Mouse (Mus musculus) midbrain, postnatal 0 days (tissue): ENCODE measurements at regions not wholly inside any gene's neighbourhood (a gene's known extent, or its start where the extent isn't known, plus 50 kb on each side); places are given as distances from the start of the nearest gene placed in this dataset.

Source experiments
- ATAC-seq: fragments of 200-750 bp; cut with Nextera tagmentation; 2 replicates; pipeline ENCODE4 v1.8.0; 2017; ENCODE audit warnings: moderate number of reproducible peaks, mild to moderate bottlenecking, moderate TSS enrichment, moderate library complexity; ENCODE audit not compliant: low FRiP score
- DNase-seq: peaks from one replicate; pipeline ENCODE4 v3.0.0-alpha.2; 2015; ENCODE audit warnings: low spot score
- H3K27ac ChIP-seq: fragments of 300-500 bp; sonication (generic); 2 replicates; pipeline ENCODE4 v1.5.1; 2014; ENCODE audit warnings: low read depth, mild to moderate bottlenecking, low read length, mixed read lengths
- H3K27me3 ChIP-seq: fragments of 300-500 bp; sonication (generic); 2 replicates; pipeline ENCODE4 v1.6.1; 2014; ENCODE audit warnings: low read length, control low read depth, mixed read lengths; ENCODE audit not compliant: insufficient read depth
- H3K36me3 ChIP-seq: fragments of 300-500 bp; sonication (generic); 2 replicates; pipeline ENCODE4 v1.6.1; 2014; ENCODE audit warnings: low read length, control low read depth, mixed read lengths; ENCODE audit not compliant: insufficient read depth
- H3K4me1 ChIP-seq: fragments of 300-500 bp; sonication (generic); 2 replicates; pipeline ENCODE4 v1.6.1; 2014; ENCODE audit warnings: mild to moderate bottlenecking, control low read depth, antibody characterized with exemption, low read length, mixed read lengths; ENCODE audit not compliant: insufficient read depth
- H3K4me2 ChIP-seq: fragments of 300-500 bp; sonication (generic); 2 replicates; pipeline ENCODE4 v1.6.1; 2014; ENCODE audit warnings: low read depth, mild to moderate bottlenecking, low read length, mixed read lengths; ENCODE audit not compliant: poor library complexity, severe bottlenecking
- H3K4me3 ChIP-seq: fragments of 300-500 bp; sonication (generic); 2 replicates; pipeline ENCODE4 v1.5.1; 2014; ENCODE audit warnings: low read depth, mild to moderate bottlenecking, low read length, moderate library complexity
- H3K9ac ChIP-seq: fragments of 300-500 bp; sonication (generic); replicated peaks from 2 replicates; pipeline ENCODE4 v1.6.1; 2014; ENCODE audit warnings: mild to moderate bottlenecking, low read length, moderate library complexity, mixed read lengths; ENCODE audit not compliant: poor library complexity, severe bottlenecking
- H3K9me3 ChIP-seq: fragments of 300-500 bp; sonication (generic); 2 replicates; pipeline ENCODE4 v1.6.1; 2016; ENCODE audit warnings: low read length, control low read depth
- CTCF ChIP-seq: IDR thresholded peaks from 2 replicates; pipeline ENCODE4 v1.5.1; 2016; ENCODE audit warnings: antibody characterized with exemption, mild to moderate bottlenecking
- WGBS: fragments of 180-500 bp; shearing (Covaris S2); extraction: QIAGEN DNeasy Blood & Tissue Kit; methylation state at CpG from one replicate; pipeline ENCODE4 v1.1.7; 2014; 5-methylcytosine and 5-hydroxymethylcytosine counted together

DNA sequence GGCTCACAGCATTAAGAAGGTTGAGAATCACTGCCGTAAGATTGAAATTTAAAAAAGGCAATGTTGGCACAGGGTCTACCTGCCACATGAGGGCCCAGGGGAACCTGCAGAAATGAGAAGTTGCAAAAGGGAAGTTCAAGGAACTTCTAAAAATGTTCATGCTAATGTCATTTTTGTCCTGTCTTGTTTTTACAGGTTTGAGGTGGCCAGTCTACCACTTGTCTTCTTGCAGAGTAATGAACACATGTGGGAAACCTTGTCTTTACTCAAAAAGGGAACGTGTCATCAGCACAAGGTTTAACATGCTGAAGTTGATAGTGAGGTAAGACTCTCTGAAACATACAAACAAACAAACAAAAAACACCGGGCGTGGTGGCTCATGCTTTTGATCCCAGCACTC is 71.4 kb upstream of the Nanos1 start:
- TF ChIP-seq CTCF, result no peak
- 90% methylated on average over 4 of the region's 4 CpGs for WGBS
- no peak overlapping the region for H3K4me2 ChIP-seq
- DNase-seq (no peak), ATAC-seq (no peak)
- H3K4me3 ChIP-seq, result no peak overlapping the region
- no peaks in the 10 kb centered on the region for H3K4me1 ChIP-seq
- H3K27me3 ChIP-seq, result no peaks in the 10 kb centered on the region
- no peaks in the 10 kb centered on the region for H3K36me3 ChIP-seq
- H3K27ac ChIP-seq, result no peak overlapping the region
- no peaks in the 10 kb centered on the region for H3K9me3 ChIP-seq
- H3K9ac ChIP-seq, result no peak overlapping the region

- Histone ChIP-seq H3K9me3 (no peaks in the 10 kb centered on the region), H3K4me3 (no peak overlapping the region), H3K4me2 (no peak overlapping the region), H3K27ac (no peak overlapping the region), H3K9ac (no peak overlapping the region), H3K36me3 (no peaks in the 10 kb centered on the region), H3K4me1 (no peaks in the 10 kb centered on the region), H3K27me3 (no peaks in the 10 kb centered on the region)
- 49% methylated on average over 3 of the region's 3 CpGs for WGBS
- no peak for ATAC-seq
- peak; percentile 17 for DNase-seq
- TF ChIP-seq CTCF, result no peak
Observed at GRCm38 (mm10) chr19:60682283-60682682, 73.5 kb upstream of the Nanos1 start.

- H3K4me1 ChIP-seq, result no peaks in the 10 kb centered on the region
- no peaks in the 10 kb centered on the region for H3K36me3 ChIP-seq
- no peak for DNase-seq
- no peak for ATAC-seq
- TF ChIP-seq CTCF, result no peak
- no peak overlapping the region for H3K27ac ChIP-seq
- H3K27me3 ChIP-seq, result no peaks in the 10 kb centered on the region
- no peak overlapping the region for H3K4me3 ChIP-seq
- no peaks in the 10 kb centered on the region for H3K9me3 ChIP-seq
- 45% methylated on average over 1 of the region's 1 CpGs for WGBS
- H3K9ac ChIP-seq, result no peak overlapping the region
- no peak overlapping the region for H3K4me2 ChIP-seq
Observed at GRCm38 (mm10) chr19:60681481-60681880, 74.3 kb upstream of the Nanos1 start.

DNA sequence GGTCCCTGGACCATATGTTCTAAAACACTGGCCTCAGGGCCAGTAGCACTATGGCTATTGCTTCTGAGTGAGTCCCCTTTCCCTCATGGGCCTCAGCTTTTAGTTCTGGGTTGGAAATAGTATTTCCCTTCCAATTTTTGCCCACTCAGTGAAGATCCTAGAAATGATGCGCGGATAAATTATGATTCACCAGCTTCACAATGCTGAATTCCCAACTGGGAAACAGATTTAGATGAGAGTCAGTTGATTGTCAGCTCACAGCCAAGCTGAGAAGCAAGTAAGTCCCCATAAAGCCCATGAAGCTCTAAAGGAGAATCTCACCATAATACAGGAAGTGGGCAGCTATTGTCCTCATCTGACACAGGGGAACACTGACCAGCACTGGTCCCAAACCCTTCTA is 77.6 kb upstream of the Nanos1 start:
- no peak for ATAC-seq
- Histone ChIP-seq H3K9me3 (no peaks in the 10 kb centered on the region), H3K4me2 (no peak overlapping the region), H3K4me3 (no peak overlapping the region), H3K27ac (no peak overlapping the region), H3K27me3 (no peaks in the 10 kb centered on the region), H3K36me3 (no peaks in the 10 kb centered on the region), H3K9ac (no peak overlapping the region), H3K4me1 (no peaks in the 10 kb centered on the region)
- WGBS, result 93% methylated on average over 2 of the region's 2 CpGs
- no peak for TF ChIP-seq CTCF
- DNase-seq, result no peak

DNA sequence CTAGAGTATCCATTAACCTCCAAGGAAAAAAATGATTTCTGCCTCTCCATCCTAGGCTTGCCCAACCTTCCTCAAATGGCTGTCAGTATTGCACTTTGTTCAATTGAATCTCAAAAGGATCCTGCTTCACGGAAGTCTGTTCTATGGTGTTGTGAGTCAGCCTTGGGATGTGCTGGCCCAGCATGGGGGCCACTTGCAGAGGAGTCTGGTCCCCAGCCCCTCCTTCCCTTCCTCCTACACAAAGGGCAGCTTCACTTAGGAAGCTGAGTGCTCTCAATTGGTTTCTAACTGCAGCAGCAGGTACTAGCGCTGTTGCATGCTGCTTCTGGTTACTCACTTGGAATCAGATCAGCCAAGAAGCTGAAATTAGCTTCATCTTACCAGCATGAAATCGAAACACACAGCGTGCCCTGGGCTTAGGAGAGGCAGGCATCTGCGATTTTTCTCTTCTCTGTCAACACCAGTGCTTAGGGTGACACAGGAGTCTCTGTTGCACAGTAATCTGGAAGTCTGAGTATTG is 80.8 kb upstream of the Nanos1 start:
- WGBS, result 31% methylated on average over 5 of the region's 5 CpGs
- ATAC-seq (no peak), DNase-seq (peak; percentile 20)
- Histone ChIP-seq H3K4me1 (no peaks in the 10 kb centered on the region), H3K27ac (no peak overlapping the region), H3K9ac (no peak overlapping the region), H3K9me3 (no peaks in the 10 kb centered on the region), H3K27me3 (no peaks in the 10 kb centered on the region), H3K4me3 (no peak overlapping the region), H3K36me3 (no peaks in the 10 kb centered on the region), H3K4me2 (no peak overlapping the region)
- no peak for TF ChIP-seq CTCF

DNA sequence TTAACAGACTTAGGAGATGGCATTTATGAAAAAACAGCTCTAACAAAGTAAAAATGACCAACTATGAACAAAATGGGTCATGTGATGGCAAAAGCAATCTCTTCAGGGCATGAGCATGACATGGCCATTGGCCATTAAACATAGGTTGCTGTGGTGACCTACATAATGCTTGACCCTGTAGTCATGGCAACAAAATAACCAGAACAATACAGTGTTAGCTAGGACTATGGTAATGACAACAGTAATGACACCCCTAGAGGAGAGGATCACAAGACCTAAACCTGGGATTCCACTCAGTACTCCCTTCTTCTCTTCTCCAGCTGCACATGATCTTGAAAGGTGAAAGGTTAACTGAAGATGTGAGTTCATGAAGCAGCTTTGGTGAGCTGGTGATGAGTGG is 85.0 kb upstream of the Nanos1 start:
- Histone ChIP-seq H3K9ac (no peak overlapping the region), H3K27ac (no peak overlapping the region), H3K4me2 (no peak overlapping the region), H3K4me1 (no peaks in the 10 kb centered on the region), H3K4me3 (no peak overlapping the region), H3K36me3 (no peaks in the 10 kb centered on the region), H3K9me3 (no peaks in the 10 kb centered on the region), H3K27me3 (no peaks in the 10 kb centered on the region)
- DNase-seq (no peak), ATAC-seq (no peak)
- TF ChIP-seq CTCF, result no peak
